Mouse (Mus musculus): Measurements from ENCODE around the gene Zfp618.

GRCm38 (mm10) chr4:63038265-63038664 is 72.9 kb downstream of the Zfp618 start:
- no peak for TF ChIP-seq CTCF (conservative IDR thresholded peaks at IDR 0.05; ENCODE audit: low read length)
- no peak for TF ChIP-seq POU5F1 (IDR thresholded peaks at IDR 0.05; ENCODE audit: borderline replicate concordance, low read length)
- no peak for TF ChIP-seq NANOG (IDR thresholded peaks at IDR 0.05; ENCODE audit: borderline replicate concordance, low read length)
